Mouse (Mus musculus) lung, postnatal 0 days (tissue): ENCODE data around the gene Msi2.

Experiments
- CTCF ChIP-seq: IDR thresholded peaks from 2 replicates; pipeline ENCODE4 v1.5.1; 2016; ENCODE audit warnings: antibody characterized with exemption, mild to moderate bottlenecking
- EP300 ChIP-seq: IDR thresholded peaks from 2 replicates; pipeline ENCODE4 v1.6.1; 2016; ENCODE audit warnings: antibody characterized with exemption, mild to moderate bottlenecking, control low read depth

GRCm38 (mm10) chr11:88508133-88508532 lies 210.2 kb downstream of the Msi2 start:
- TF ChIP-seq CTCF = no peak
- no peak for TF ChIP-seq EP300
